Mouse (Mus musculus) telencephalon, adult 2 months (tissue): Measurements from ENCODE around the gene Plce1.

Experiments used
- DNase-seq: peaks from one replicate; pipeline ENCODE4 v3.0.0-alpha.2; 2011; ENCODE audit warnings: low read depth, low spot score

Plce1 gene

GRCm38 (mm10) chr19:38480731-38481621 is at the start of gene Plce1:
TSS of gene Plce1 (plus strand) at chr19:38481109.
- DNase-seq = no peak

- DNase-seq = no peak
Observed at GRCm38 (mm10) chr19:38431326-38431725, 49.6 kb upstream of the Plce1 start.

- DNase-seq = no peak
Observed at GRCm38 (mm10) chr19:38432021-38432420, 48.9 kb upstream of the Plce1 start.

- DNase-seq = peak; percentile 43
Observed at GRCm38 (mm10) chr19:38433381-38433780, 47.5 kb upstream of the Plce1 start.

GRCm38 (mm10) chr19:38435221-38435620 is 45.7 kb upstream of the Plce1 start:
- DNase-seq = no peak

GRCm38 (mm10) chr19:38441860-38442259 is 39.0 kb upstream of the Plce1 start:
- no peak for DNase-seq

GRCm38 (mm10) chr19:38445758-38446157 is 35.2 kb upstream of the Plce1 start:
- DNase-seq = no peak

- peak; percentile 15 for DNase-seq
Observed at GRCm38 (mm10) chr19:38455228-38455627, 25.7 kb upstream of the Plce1 start.

- DNase-seq = no peak
Observed at GRCm38 (mm10) chr19:38458996-38459395, 21.9 kb upstream of the Plce1 start.

GRCm38 (mm10) chr19:38460696-38461095 is 20.2 kb upstream of the Plce1 start:
- no peak for DNase-seq

- DNase-seq = no peak
Observed at GRCm38 (mm10) chr19:38470257-38470893, 10.5 kb upstream of the Plce1 start.

GRCm38 (mm10) chr19:38475394-38475793 is 5.5 kb upstream of the Plce1 start:
- DNase-seq = no peak

- DNase-seq = no peak
Observed at GRCm38 (mm10) chr19:38478286-38478685, 2.6 kb upstream of the Plce1 start.

- DNase-seq = no peak
Observed at GRCm38 (mm10) chr19:38478948-38479347, 2.0 kb upstream of the Plce1 start.

- DNase-seq = no peak
Observed at GRCm38 (mm10) chr19:38479473-38479872, 1.4 kb upstream of the Plce1 start.

GRCm38 (mm10) chr19:38480156-38480720 is 671 bp upstream of the Plce1 start:
- no peak for DNase-seq

GRCm38 (mm10) chr19:38481906-38482305 is 997 bp downstream of the Plce1 start:
- DNase-seq = no peak

- no peak for DNase-seq
Observed at GRCm38 (mm10) chr19:38482406-38483181, 1.7 kb downstream of the Plce1 start.

GRCm38 (mm10) chr19:38485779-38486555 is 5.1 kb downstream of the Plce1 start:
- no peak for DNase-seq

- DNase-seq = no peak
Observed at GRCm38 (mm10) chr19:38487501-38487900, 6.6 kb downstream of the Plce1 start.
